Mouse (Mus musculus): ENCODE results near the gene Cryga.

DNA sequence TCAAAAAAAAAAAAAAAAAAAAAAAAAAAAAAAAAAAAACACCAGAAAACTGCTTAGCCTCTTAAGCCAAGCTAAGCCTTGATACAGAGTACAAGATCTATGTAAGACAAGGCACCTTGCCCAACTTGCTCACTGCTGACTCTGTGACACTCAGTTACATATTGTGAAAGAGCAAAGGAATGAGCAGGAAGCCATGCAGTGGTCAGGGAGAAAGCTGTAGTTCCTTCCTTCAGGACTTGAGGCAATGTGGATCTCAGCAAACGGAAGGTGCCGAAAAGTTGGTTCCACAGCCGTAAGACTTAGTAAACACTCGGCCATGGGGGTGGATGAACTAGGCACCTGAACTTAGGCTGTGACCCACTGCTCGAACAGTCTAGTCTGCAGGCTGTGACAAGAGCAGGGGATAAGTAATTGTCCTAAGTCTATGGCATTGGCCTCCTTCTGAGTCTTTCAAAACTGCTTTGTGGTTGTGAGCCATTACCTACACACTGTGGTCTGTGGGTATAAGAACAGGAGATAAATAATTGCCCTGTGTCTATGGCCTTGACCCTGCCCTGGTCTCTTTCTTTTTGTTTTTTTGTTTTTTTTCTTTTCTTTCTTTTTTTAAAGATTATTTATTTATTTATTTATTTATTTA lies 10.5 kb upstream of the Cryga start:
- no peak for TF ChIP-seq POLR2A (IDR thresholded peaks at IDR 0.05; ENCODE audit: control insufficient read depth, extremely low read depth, insufficient read depth, low read length, poor library complexity)
- no peak for TF ChIP-seq CTCF (IDR thresholded peaks at IDR 0.05; ENCODE audit: borderline replicate concordance, control insufficient read depth, extremely low read depth, insufficient read depth, low read length, poor library complexity)

All from thymus, adult 2 months (tissue).